Mouse (Mus musculus): ENCODE results near the gene Zfp322a.

GRCm38 (mm10) chr13:23402626-23403025 is 33.6 kb upstream of the Zfp322a start:
- TF ChIP-seq POU5F1 (IDR thresholded peaks at IDR 0.05; ENCODE audit: borderline replicate concordance, low read length) (no peak), CTCF (conservative IDR thresholded peaks at IDR 0.05; ENCODE audit: low read length) (no peak)

All from E14TG2a.4 (cell line).